Mouse (Mus musculus): ENCODE measurements around the gene Ablim1. TPM values are rescaled to one million over a fixed set of nuclear protein-coding genes. Genes with fewer than 3 reads are reported as not detected.
"Not testable (repeated sequence)": the region's sequence is repeated elsewhere in the genome, so short reads cannot be mapped to it uniquely, and the experiment has no call there.

Gene Ablim1
- polyA plus RNA-seq, 1 experiment from 2014 or later: 40.5 TPM

DNA sequence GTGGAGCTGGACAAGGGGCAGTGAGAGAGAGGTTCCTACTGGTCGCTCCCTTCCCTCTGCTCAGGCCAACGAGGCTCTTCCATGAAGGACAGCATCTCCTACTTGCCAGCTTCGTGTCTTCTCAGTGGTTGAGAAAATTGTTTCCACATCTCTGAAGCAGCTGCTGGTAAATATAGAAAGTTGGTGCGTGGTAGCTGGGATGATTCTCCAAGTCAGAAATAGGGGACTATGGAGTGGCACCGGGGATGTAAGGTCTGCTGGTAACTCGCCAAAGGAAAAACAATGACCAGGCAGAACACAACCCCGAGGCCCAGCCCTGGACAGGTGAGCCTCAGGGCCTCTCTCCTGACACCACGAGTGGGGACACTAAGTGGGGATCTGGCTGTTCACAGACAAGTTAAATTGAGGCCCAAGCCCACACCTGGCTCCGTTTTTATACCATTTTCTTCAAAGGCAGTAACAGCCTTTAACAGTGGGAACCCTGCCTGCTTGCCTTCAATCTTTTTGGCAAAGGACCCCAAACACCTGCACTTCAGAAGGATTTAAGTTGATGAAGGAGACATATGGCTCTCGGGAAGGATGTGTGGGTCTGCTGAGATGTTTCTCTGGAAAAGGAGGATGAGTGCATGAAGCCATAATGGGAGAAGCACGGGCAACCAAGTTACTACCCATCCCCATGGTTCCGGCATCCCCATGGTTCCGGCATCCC is 175.7 kb downstream of the Ablim1 start:
- no peaks in the 10 kb centered on the region for H3K9me3 ChIP-seq (replicated peaks; ENCODE audit: low read length)
- peaks cover 10% of the 10 kb centered on the region; the same call in 1 of the 2 replicates for H3K4me1 ChIP-seq (replicated peaks; ENCODE audit: insufficient read depth, low read length)
- H3K36me3 ChIP-seq (ENCODE audit: insufficient read depth, low read length): no peaks in the 10 kb centered on the region
- H3K9ac ChIP-seq (ENCODE audit: low read depth, low read length): no peak overlapping the region
- no peak for ATAC-seq (replicated peaks; ENCODE audit: low FRiP score, low read depth)
- H3K27me3 ChIP-seq (ENCODE audit: insufficient read depth, low read length): no peaks in the 10 kb centered on the region
- TF ChIP-seq CTCF (IDR thresholded peaks at IDR 0.05; ENCODE audit: low read depth): no peak
- no peak overlapping the region for H3K4me3 ChIP-seq (replicated peaks; ENCODE audit: low read depth, low read length)
- 77% methylated on average over 13 of the region's 13 CpGs for WGBS
- H3K27ac ChIP-seq: no peak overlapping the region
- DNase-seq (ENCODE audit: low spot score): no peak
- no peak overlapping the region for H3K4me2 ChIP-seq (ENCODE audit: low read length)

DNA sequence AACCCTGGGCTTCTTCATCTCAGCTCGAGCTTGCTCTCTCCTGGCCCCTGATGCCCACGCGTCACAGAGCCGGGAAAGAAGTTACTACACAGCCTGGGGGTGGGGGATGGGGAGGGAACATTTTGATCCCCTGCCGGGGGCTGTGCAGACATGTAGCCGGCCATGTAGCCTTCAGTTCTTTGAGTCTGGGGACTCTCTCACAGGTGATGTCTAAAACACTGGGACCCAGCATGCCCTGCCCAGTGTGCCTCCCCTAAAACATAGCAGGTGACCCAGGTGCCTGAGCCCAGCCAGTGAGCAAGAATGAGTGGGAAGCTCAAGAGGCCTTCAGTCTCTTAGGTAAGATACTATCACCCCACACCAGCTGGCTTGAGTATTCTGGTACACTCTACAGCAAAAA is 176.2 kb downstream of the Ablim1 start:
- no peak for ATAC-seq (replicated peaks; ENCODE audit: low FRiP score, low read depth)
- no peak for TF ChIP-seq CTCF (IDR thresholded peaks at IDR 0.05; ENCODE audit: low read depth)

DNA sequence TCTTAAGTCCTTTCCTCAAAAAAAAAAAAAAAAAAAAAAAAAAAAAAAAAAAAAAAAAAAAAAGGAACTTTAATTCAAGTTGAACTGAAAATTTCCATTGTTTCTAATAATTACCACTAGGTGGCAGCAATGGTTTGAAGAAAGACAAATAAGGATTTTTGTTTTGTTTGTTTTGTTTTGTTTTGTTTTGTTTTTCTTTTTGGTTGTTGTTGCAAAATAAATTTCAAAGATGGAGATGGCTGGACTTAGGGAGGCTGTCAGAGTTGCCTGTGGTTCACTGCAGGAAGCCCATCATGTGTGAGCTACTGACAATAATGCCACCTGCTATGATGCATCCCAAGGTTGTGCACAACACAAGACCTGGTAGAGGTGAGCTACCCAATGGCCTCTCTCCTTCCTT is 176.7 kb downstream of the Ablim1 start:
- DNase-seq (ENCODE audit: low spot score): peak; percentile 87
- peaks cover 20% of the 10 kb centered on the region; the same call in 1 of the 2 replicates for H3K4me1 ChIP-seq (replicated peaks; ENCODE audit: insufficient read depth, low read length)
- TF ChIP-seq CTCF (IDR thresholded peaks at IDR 0.05; ENCODE audit: low read depth): peak; percentile 75
- no peaks in the 10 kb centered on the region for H3K27me3 ChIP-seq (ENCODE audit: insufficient read depth, low read length)
- H3K9me3 ChIP-seq (replicated peaks; ENCODE audit: low read length): no peaks in the 10 kb centered on the region
- no peak for ATAC-seq (replicated peaks; ENCODE audit: low FRiP score, low read depth)
- H3K27ac ChIP-seq: no peak overlapping the region
- H3K4me3 ChIP-seq (replicated peaks; ENCODE audit: low read depth, low read length): no peak overlapping the region
- H3K9ac ChIP-seq (ENCODE audit: low read depth, low read length): no peak overlapping the region
- no peaks in the 10 kb centered on the region for H3K36me3 ChIP-seq (ENCODE audit: insufficient read depth, low read length)
- no peak overlapping the region for H3K4me2 ChIP-seq (ENCODE audit: low read length)

More for the DNA sequence above, 176.2 kb downstream of the Ablim1 start:
- H3K4me2 ChIP-seq (ENCODE audit: low read length): no peak overlapping the region
- no peaks in the 10 kb centered on the region for H3K9me3 ChIP-seq (replicated peaks; ENCODE audit: low read length)
- WGBS: 66% methylated on average over 6 of the region's 6 CpGs
- DNase-seq (ENCODE audit: low spot score): no peak
- peaks cover 16% of the 10 kb centered on the region; the same call in 1 of the 2 replicates for H3K4me1 ChIP-seq (replicated peaks; ENCODE audit: insufficient read depth, low read length)
- no peaks in the 10 kb centered on the region for H3K36me3 ChIP-seq (ENCODE audit: insufficient read depth, low read length)
- H3K4me3 ChIP-seq (replicated peaks; ENCODE audit: low read depth, low read length): no peak overlapping the region
- no peaks in the 10 kb centered on the region for H3K27me3 ChIP-seq (ENCODE audit: insufficient read depth, low read length)
- H3K9ac ChIP-seq (ENCODE audit: low read depth, low read length): no peak overlapping the region
- H3K27ac ChIP-seq: no peak overlapping the region

DNA sequence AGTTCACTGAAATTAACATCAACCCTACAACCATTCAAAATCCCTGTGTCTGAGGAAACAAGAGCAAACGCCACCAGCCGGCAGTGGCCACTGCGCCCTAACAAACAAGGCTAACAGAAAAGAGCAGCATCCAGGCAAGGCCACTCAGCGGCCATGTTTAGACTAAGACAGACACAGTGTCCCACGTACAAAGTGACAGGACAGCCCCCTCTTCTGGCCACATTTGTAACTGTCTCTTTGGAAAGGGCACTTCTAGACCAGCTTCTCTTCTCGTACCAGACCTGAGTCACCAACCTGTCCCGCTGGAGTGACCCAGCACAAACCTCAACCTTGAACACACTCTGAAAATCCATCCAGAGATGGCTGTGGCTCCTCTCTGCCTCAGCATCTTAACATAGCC is 178.5 kb downstream of the Ablim1 start:
- Histone ChIP-seq H3K27me3 (ENCODE audit: insufficient read depth, low read length) (no peaks in the 10 kb centered on the region), H3K9ac (ENCODE audit: low read depth, low read length) (no peak overlapping the region), H3K4me2 (ENCODE audit: low read length) (no peak overlapping the region), H3K27ac (no peak overlapping the region), H3K4me1 (replicated peaks; ENCODE audit: insufficient read depth, low read length) (peaks cover 22% of the 10 kb centered on the region; the same call in 1 of the 2 replicates), H3K4me3 (replicated peaks; ENCODE audit: low read depth, low read length) (no peak overlapping the region), H3K36me3 (ENCODE audit: insufficient read depth, low read length) (no peaks in the 10 kb centered on the region), H3K9me3 (replicated peaks; ENCODE audit: low read length) (no peaks in the 10 kb centered on the region)
- WGBS: 52% methylated on average over 7 of the region's 7 CpGs
- DNase-seq (ENCODE audit: low spot score) (peak; percentile 85), ATAC-seq (replicated peaks; ENCODE audit: low FRiP score, low read depth) (peak; percentile 27)
- TF ChIP-seq CTCF (IDR thresholded peaks at IDR 0.05; ENCODE audit: low read depth): peak; percentile 81

DNA sequence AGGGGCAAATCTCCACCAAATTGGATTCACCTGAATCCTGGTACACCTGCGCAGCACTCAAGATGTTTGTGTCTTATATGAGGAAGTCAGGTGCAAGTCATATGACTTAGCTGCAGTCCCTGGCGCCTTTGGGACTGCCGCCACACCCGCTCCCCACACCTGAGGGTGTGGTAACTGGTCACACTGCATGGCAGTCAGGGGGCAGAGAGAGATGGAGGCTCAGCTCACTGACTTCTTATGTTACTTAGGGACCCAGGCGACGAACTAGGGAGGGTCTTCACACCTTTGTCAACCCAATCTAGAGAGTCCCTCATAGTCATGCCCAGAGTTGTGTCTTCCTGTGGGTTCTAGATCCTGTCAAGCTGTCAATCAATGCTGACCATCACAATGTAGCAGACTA is 179.1 kb downstream of the Ablim1 start:
- not testable (repeated sequence) for H3K4me2 ChIP-seq (ENCODE audit: low read length); DNase-seq (ENCODE audit: low spot score); H3K36me3 ChIP-seq (ENCODE audit: insufficient read depth, low read length); H3K4me3 ChIP-seq (replicated peaks; ENCODE audit: low read depth, low read length); ATAC-seq (replicated peaks; ENCODE audit: low FRiP score, low read depth); H3K9me3 ChIP-seq (replicated peaks; ENCODE audit: low read length); H3K27ac ChIP-seq; H3K27me3 ChIP-seq (ENCODE audit: insufficient read depth, low read length); H3K9ac ChIP-seq (ENCODE audit: low read depth, low read length)
- WGBS: 91% methylated on average over 6 of the region's 6 CpGs
- peaks cover 22% of the 10 kb centered on the region; the same call in 1 of the 2 replicates for H3K4me1 ChIP-seq (replicated peaks; ENCODE audit: insufficient read depth, low read length)

DNA sequence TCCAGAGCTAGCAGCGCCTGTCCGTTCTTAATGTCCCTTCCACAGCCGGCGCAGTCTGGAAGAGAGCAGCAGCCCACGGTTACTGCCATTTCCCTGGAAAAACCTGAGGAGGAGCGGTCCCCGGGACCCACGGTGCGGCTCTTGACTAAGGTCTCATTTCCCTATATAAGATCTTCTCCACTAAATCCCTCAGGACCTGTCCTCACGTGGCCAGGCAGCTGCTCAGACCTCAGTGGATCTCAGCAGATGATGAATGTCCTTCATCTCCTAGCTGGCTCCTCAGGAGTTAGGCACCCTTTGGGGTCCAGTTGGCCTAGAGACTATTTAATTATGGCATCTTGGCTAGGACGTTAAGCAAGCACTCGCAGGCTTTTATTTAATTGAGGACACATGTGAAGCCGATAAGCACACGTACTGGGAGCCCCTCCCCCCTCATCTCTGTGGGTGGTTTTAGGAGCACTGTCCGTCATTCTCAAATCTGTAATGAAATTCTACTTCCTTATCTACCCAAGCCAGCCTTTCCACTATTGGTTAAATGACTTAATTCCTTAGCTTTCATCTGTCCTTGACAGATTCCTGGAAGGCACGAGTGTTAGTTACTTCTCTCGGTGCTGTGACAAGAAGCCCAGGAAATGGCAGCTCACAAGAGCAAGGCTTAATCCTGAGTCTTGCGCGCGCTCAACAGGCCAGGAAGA is 179.9 kb downstream of the Ablim1 start:
- peak overlapping the region; percentile 2; the same call in 1 of the 2 replicates for H3K9ac ChIP-seq (ENCODE audit: low read depth, low read length)
- H3K27ac ChIP-seq: peak overlapping the region; percentile 73
- no peak overlapping the region; the same call in 1 of the 2 replicates for H3K4me3 ChIP-seq (replicated peaks; ENCODE audit: low read depth, low read length)
- H3K9me3 ChIP-seq (replicated peaks; ENCODE audit: low read length): no peaks in the 10 kb centered on the region
- H3K36me3 ChIP-seq (ENCODE audit: insufficient read depth, low read length): no peaks in the 10 kb centered on the region
- peak overlapping the region; percentile 40 for H3K4me2 ChIP-seq (ENCODE audit: low read length)
- H3K27me3 ChIP-seq (ENCODE audit: insufficient read depth, low read length): no peaks in the 10 kb centered on the region
- WGBS: 43% methylated on average over 20 of the region's 20 CpGs
- ATAC-seq (replicated peaks; ENCODE audit: low FRiP score, low read depth) (no peak), DNase-seq (ENCODE audit: low spot score) (peak; percentile 68)
- TF ChIP-seq CTCF (IDR thresholded peaks at IDR 0.05; ENCODE audit: low read depth): no peak
- peaks cover 22% of the 10 kb centered on the region; the same call in 1 of the 2 replicates for H3K4me1 ChIP-seq (replicated peaks; ENCODE audit: insufficient read depth, low read length)
